18 mouse cellular contexts compared by ENCODE assay signal in the genomic region with DNA sequence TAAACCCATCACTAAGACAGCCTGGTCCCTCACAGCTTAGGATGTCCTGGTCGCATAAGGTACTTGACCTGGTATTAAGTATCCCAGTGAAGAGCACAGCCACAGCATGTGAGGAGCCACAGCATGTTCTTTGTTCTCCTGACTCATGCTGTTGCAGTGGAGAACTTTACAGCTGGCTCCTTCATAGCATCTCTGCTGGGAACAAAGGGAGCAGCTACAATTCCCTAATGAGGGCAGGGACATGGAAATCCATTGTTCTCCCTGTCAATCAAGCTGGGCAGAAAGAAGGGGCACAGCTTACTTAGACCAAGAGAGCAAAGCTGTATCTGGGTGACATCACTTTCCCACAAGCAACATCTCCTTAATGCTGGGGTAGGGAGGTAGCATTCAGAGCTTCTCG.
DNase-seq lines count a peak whose midpoint lies in the region; ATAC-seq lines count a peak whose summit lies in the region.
"Had no signal": no experiment of that assay in that cellular context is flagged by ENCODE, and none has a peak within 500 bp of the region (broad histone marks: within the 10 kb centered on the region; RNA-seq: fewer than 3 reads in every experiment).

No protein-coding gene starts in this region.

- H3K27me3 ChIP-seq in forebrain, embryonic 11.5 days (ENCODE audit: control insufficient read depth, insufficient read depth, low read length), result no peaks in the 10 kb centered on the region
- H3K27me3 ChIP-seq in forebrain, embryonic 15.5 days, result no peaks in the 10 kb centered on the region
- no peaks in the 10 kb centered on the region for H3K27me3 ChIP-seq in forebrain, embryonic 13.5 days
- no peaks in the 10 kb centered on the region for H3K27me3 ChIP-seq in midbrain, embryonic 15.5 days (replicated peaks)
- H3K27me3 ChIP-seq: embryonic facial prominence, embryonic 15.5 days; liver, embryonic 15.5 days had no signal

- peak; percentile 63; the same call in 1 of the 2 replicates for ATAC-seq in forebrain, embryonic 11.5 days (replicated peaks; ENCODE audit: low FRiP score)
- ATAC-seq in forebrain, embryonic 15.5 days (replicated peaks), result no peak
- ATAC-seq in forebrain, embryonic 13.5 days, result peak; percentile 51; the same call in 1 of the 2 replicates
- 0 out of 2 replicates have a peak, but pooled peaks have one; percentile 48 for ATAC-seq in midbrain, embryonic 15.5 days (replicated peaks)
- ATAC-seq in frontal cortex, adult (ENCODE audit: low TSS enrichment), result no peak
- no peak for ATAC-seq in CD4-positive, CD25-positive, alpha-beta regulatory T cell, adult 4 months

- H3K4me2 ChIP-seq in forebrain, embryonic 11.5 days (ENCODE audit: low read depth, low read length, severe bottlenecking), result no peak overlapping the region
- no peak overlapping the region for H3K4me2 ChIP-seq in forebrain, embryonic 15.5 days (replicated peaks)
- no peak overlapping the region for H3K4me2 ChIP-seq in forebrain, embryonic 13.5 days
- no peak overlapping the region for H3K4me2 ChIP-seq in midbrain, embryonic 15.5 days
- H3K4me2 ChIP-seq: embryonic facial prominence, embryonic 15.5 days; liver, embryonic 15.5 days had no signal

- H3K4me3 ChIP-seq in forebrain, embryonic 11.5 days (ENCODE audit: low read depth, low read length), result no peak overlapping the region
- H3K4me3 ChIP-seq in forebrain, embryonic 15.5 days, result no peak overlapping the region
- H3K4me3 ChIP-seq in forebrain, embryonic 13.5 days, result no peak overlapping the region
- no peak overlapping the region for H3K4me3 ChIP-seq in midbrain, embryonic 15.5 days
- H3K4me3 ChIP-seq: embryonic facial prominence, embryonic 15.5 days; liver, embryonic 15.5 days had no signal

- no peak overlapping the region for H3K9ac ChIP-seq in forebrain, embryonic 11.5 days (ENCODE audit: low read length)
- H3K9ac ChIP-seq in forebrain, embryonic 15.5 days (replicated peaks), result no peak overlapping the region
- H3K9ac ChIP-seq in forebrain, embryonic 13.5 days, result no peak overlapping the region
- H3K9ac ChIP-seq in midbrain, embryonic 15.5 days, result no peak overlapping the region
- H3K9ac ChIP-seq: embryonic facial prominence, embryonic 15.5 days; liver, embryonic 15.5 days had no signal

- H3K4me1 ChIP-seq in forebrain, embryonic 11.5 days (replicated peaks; ENCODE audit: control insufficient read depth, insufficient read depth, low read length), result peaks cover 2% of the 10 kb centered on the region; the same call in 1 of the 2 replicates
- H3K4me1 ChIP-seq in forebrain, embryonic 15.5 days, result peaks cover 9% of the 10 kb centered on the region
- H3K4me1 ChIP-seq in forebrain, embryonic 13.5 days, result peaks cover 15% of the 10 kb centered on the region
- H3K4me1 ChIP-seq in midbrain, embryonic 15.5 days, result peaks cover 5% of the 10 kb centered on the region; the same call in 1 of the 2 replicates
- H3K4me1 ChIP-seq: embryonic facial prominence, embryonic 15.5 days; liver, embryonic 15.5 days had no signal

- DNase-seq in forebrain, embryonic 11.5 days (ENCODE audit: low spot score), result no peak
- peak; percentile 18 for DNase-seq in embryo, embryonic 10 days (ENCODE audit: low spot score)
- no peak for DNase-seq in right cerebral cortex, postnatal 10 days (ENCODE audit: low spot score in 2 of 2)
- DNase-seq: adrenal gland, adult 2 months; cerebellum, adult 11 months; cerebellum, postnatal 25 days; gastrocnemius, postnatal 10 days; kidney, adult 2 months; kidney, postnatal 4 days; lung, postnatal 10 days; thymus, postnatal 36 days had no signal

- no peak overlapping the region for H3K27ac ChIP-seq in forebrain, embryonic 11.5 days (ENCODE audit: low read depth, low read length)
- H3K27ac ChIP-seq in forebrain, embryonic 15.5 days (replicated peaks), result no peak overlapping the region
- H3K27ac ChIP-seq in forebrain, embryonic 13.5 days, result peak overlapping the region; percentile 31
- no peak overlapping the region for H3K27ac ChIP-seq in midbrain, embryonic 15.5 days
- H3K27ac ChIP-seq: embryonic facial prominence, embryonic 15.5 days; liver, embryonic 15.5 days had no signal

- no peaks in the 10 kb centered on the region for H3K36me3 ChIP-seq in forebrain, embryonic 11.5 days (ENCODE audit: control insufficient read depth, insufficient read depth, low read length)
- H3K36me3 ChIP-seq in forebrain, embryonic 15.5 days, result no peaks in the 10 kb centered on the region
- no peaks in the 10 kb centered on the region for H3K36me3 ChIP-seq in forebrain, embryonic 13.5 days (ENCODE audit: poor library complexity, severe bottlenecking)
- H3K36me3 ChIP-seq in midbrain, embryonic 15.5 days (replicated peaks), result no peaks in the 10 kb centered on the region
- H3K36me3 ChIP-seq: embryonic facial prominence, embryonic 15.5 days; liver, embryonic 15.5 days had no signal

- no peaks in the 10 kb centered on the region for H3K9me3 ChIP-seq in forebrain, embryonic 11.5 days (ENCODE audit: control insufficient read depth, low read length)
- H3K9me3 ChIP-seq in forebrain, embryonic 15.5 days, result no peaks in the 10 kb centered on the region
- H3K9me3 ChIP-seq in forebrain, embryonic 13.5 days (replicated peaks), result no peaks in the 10 kb centered on the region
- no peaks in the 10 kb centered on the region for H3K9me3 ChIP-seq in midbrain, embryonic 15.5 days
- H3K9me3 ChIP-seq: embryonic facial prominence, embryonic 15.5 days; liver, embryonic 15.5 days had no signal

- WGBS in forebrain, embryonic 11.5 days, result 29% methylated on average over 2 of the region's 2 CpGs
- 30% methylated on average over 2 of the region's 2 CpGs for WGBS in forebrain, embryonic 15.5 days
- WGBS in forebrain, embryonic 13.5 days, result 14% methylated on average over 2 of the region's 2 CpGs
- 24% methylated on average over 2 of the region's 2 CpGs for WGBS in midbrain, embryonic 15.5 days

Comparison
In these comparisons a context has a peak if more than half of its experiments do, and no peak if none do; other contexts are left out.
1. ATAC-seq: peak in forebrain, embryonic 11.5 days (single experiment), forebrain, embryonic 13.5 days (single experiment) and midbrain, embryonic 15.5 days (single experiment); none in forebrain, embryonic 15.5 days (single experiment), frontal cortex, adult (single experiment) and CD4-positive, CD25-positive, alpha-beta regulatory T cell, adult 4 months (single experiment).